Mouse (Mus musculus): ENCODE measurements around the gene Car3. TPM values are rescaled to one million over a fixed set of nuclear protein-coding genes. Genes with fewer than 3 reads are reported as not detected.

Gene Car3
- polyA plus RNA-seq, 1 experiment: 0.44 TPM

DNA sequence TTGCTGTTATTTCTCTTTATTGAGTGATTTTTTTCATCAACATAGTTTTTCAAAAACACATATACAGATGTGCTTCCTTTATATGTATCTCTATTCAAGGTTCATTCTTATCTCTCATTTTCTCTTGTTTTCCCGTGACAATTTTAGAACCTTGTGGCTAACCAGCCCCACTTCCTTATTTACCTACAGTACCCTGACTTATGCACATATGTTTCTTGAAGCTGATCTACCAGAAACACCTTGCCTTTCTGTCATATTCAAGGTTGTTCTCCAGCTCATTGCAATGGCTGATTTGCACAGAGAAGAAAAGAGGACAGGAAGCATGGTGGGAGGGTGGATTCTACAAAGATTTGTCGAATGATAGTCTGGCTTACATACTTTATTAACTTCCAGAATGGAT lies 52.0 kb downstream of the Car3 start:
- no peak overlapping the region for H3K27ac ChIP-seq (ENCODE audit: insufficient read depth, low read length)
- WGBS: 92% methylated on average over 2 of the region's 2 CpGs
- no peaks in the 10 kb centered on the region for H3K27me3 ChIP-seq (ENCODE audit: control insufficient read depth, insufficient read depth, low read length)
- H3K4me1 ChIP-seq (ENCODE audit: control insufficient read depth, insufficient read depth, low read length): no peaks in the 10 kb centered on the region
- no peak for DNase-seq
- TF ChIP-seq POLR2A (IDR thresholded peaks at IDR 0.05; ENCODE audit: borderline replicate concordance, insufficient read depth, low read length) (no peak), CTCF (IDR thresholded peaks at IDR 0.05; ENCODE audit: borderline replicate concordance, insufficient read depth, low read depth, low read length) (no peak)
- no peak overlapping the region for H3K4me3 ChIP-seq (replicated peaks; ENCODE audit: insufficient read depth, low read depth, low read length)

DNA sequence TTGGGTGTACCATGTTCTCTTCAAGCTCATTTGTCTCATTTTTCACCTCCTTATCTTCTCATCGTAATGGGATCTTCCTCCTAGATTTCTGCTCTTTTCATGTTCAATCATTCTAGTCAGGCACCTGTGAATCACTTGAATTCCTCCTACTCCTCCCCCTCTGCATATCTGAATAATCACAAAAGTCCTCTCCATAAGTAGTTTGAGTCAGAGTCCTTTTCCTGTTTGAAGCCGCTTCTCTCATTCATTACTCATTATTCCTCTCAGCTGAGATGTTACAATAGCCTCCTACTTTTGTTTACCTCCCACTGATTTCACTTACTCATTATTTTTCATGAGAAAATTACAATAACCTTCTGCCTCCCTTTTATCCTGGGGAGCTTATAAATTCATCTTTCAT lies 53.9 kb downstream of the Car3 start:
- H3K27me3 ChIP-seq (ENCODE audit: control insufficient read depth, insufficient read depth, low read length): no peaks in the 10 kb centered on the region
- 47% methylated on average over 2 of the region's 2 CpGs for WGBS
- no peak overlapping the region for H3K4me3 ChIP-seq (replicated peaks; ENCODE audit: insufficient read depth, low read depth, low read length)
- no peak overlapping the region for H3K27ac ChIP-seq (ENCODE audit: insufficient read depth, low read length)
- no peak for DNase-seq
- TF ChIP-seq POLR2A (IDR thresholded peaks at IDR 0.05; ENCODE audit: borderline replicate concordance, insufficient read depth, low read length) (no peak), CTCF (IDR thresholded peaks at IDR 0.05; ENCODE audit: borderline replicate concordance, insufficient read depth, low read depth, low read length) (no peak)
- no peaks in the 10 kb centered on the region for H3K4me1 ChIP-seq (ENCODE audit: control insufficient read depth, insufficient read depth, low read length)

Other genes with a start within 250 kb of the Car3 start
- 3.6 TPM in 2 replicates for gene Car13, start 221.8 kb upstream of the Car3 start, polyA plus RNA-seq (2012; rRNA removed)
- not detected in 2 replicates for gene Car1, start 55.1 kb upstream of the Car3 start, polyA plus RNA-seq (2012; rRNA removed)
- 530 and 601 TPM in 2 replicates for gene Car2, start 22.8 kb downstream of the Car3 start, polyA plus RNA-seq (2012; rRNA removed)

All from cerebellum, adult 2 months (tissue).